Mouse (Mus musculus): ENCODE data around the gene Rab7. TPM values are rescaled to one million over a fixed set of nuclear protein-coding genes. Genes with fewer than 3 reads are reported as not detected.
"Not testable (repeated sequence)": the region's sequence is repeated elsewhere in the genome, so short reads cannot be mapped to it uniquely, and the experiment has no call there.

The Rab7 gene
- total and polyA plus RNA-seq, 2 experiments from 2014 or later, result 88.9 to 367 TPM

DNA sequence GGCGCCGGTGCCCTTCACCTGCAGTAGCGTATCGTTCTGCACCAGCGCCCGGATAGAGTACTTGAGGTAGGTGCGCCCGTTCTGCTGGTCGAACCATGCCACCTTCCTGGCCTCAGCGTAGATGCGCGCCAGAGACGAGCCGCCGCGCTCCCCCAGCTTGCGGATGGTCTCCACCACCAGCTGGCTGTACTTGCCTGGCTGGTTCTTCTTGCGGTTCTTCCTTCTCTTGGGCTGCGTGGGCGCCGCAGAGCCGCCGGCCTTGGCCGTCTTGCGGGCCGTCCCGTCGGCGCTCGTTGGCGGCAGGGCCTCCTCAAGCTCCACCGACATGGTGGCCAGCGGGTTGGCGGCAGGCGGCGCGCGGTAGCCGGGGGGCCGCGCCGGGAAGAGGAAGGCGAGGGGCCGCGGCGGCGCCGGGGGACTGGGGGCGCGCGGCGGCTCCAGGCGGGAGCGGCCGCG, 64.0 kb downstream of the Rab7 start:
- no peak for TF ChIP-seq CTCF (IDR thresholded peaks at IDR 0.05; ENCODE audit: low read depth)
- Histone ChIP-seq H3K36me3 (ENCODE audit: insufficient read depth) (peaks cover 7% of the 10 kb centered on the region; the same call in 1 of the 2 replicates), H3K4me1 (ENCODE audit: insufficient read depth) (peaks cover 20% of the 10 kb centered on the region), H3K4me2 (ENCODE audit: low read depth) (peak overlapping the region; percentile 66), H3K4me3 (ENCODE audit: low read depth, low read length) (peak overlapping the region; percentile 98), H3K9ac (peak overlapping the region; percentile 90), H3K27ac (ENCODE audit: low read depth, low read length) (peak overlapping the region; percentile 92), H3K27me3 (ENCODE audit: insufficient read depth, low read length) (no peaks in the 10 kb centered on the region), H3K9me3 (ENCODE audit: low read length) (no peaks in the 10 kb centered on the region)
- ATAC-seq (peak; percentile 37), DNase-seq (peak; percentile 59)
- 2% methylated on average over 42 of the region's 56 CpGs for WGBS

DNA sequence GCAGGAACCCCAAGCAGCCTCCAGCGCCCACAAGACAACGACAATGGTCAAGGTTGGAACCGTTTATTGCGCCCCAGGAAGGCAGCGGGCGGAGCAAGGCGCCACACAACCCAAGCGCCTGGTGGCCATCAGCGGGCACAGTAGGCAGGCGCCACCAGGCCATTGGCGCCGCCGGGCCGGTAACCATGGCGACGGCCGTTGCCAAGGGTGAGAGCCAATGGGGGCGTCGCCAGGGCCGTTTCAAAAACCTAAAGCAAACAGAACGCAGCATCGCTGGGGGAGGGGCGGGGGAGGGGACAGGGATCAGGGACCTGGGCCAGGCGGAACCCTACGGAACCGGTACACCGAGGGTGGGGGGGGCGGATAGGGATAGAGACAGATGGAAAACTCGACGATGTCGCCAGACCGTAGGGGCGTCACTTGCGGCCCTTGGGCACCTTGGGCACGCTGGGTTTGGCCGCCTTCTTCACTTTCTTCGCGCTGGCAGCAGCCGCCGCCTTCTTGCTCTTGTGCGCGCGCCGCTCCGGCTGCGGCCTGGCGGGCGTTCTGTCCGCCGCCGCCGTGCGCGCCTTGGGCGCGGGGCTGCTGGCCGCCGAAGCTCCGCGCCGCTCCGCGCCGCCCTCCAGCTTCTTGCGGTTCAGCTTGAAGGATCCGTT, 64.6 kb downstream of the Rab7 start:
- Histone ChIP-seq H3K27me3 (ENCODE audit: insufficient read depth, low read length) (no peaks in the 10 kb centered on the region), H3K9me3 (ENCODE audit: low read length) (no peaks in the 10 kb centered on the region), H3K9ac (peak overlapping the region; percentile 90), H3K4me1 (ENCODE audit: insufficient read depth) (peaks cover 20% of the 10 kb centered on the region), H3K27ac (ENCODE audit: low read depth, low read length) (peak overlapping the region; percentile 92), H3K4me3 (ENCODE audit: low read depth, low read length) (peak overlapping the region; percentile 98), H3K36me3 (ENCODE audit: insufficient read depth) (peaks cover 7% of the 10 kb centered on the region; the same call in 1 of the 2 replicates), H3K4me2 (ENCODE audit: low read depth) (peak overlapping the region; percentile 66)
- ATAC-seq (peak; percentile 89), DNase-seq (peak; percentile 94)
- TF ChIP-seq CTCF (IDR thresholded peaks at IDR 0.05; ENCODE audit: low read depth), result peak; percentile 73
- WGBS, result under 1% methylated on average over 66 of the region's 66 CpGs

DNA sequence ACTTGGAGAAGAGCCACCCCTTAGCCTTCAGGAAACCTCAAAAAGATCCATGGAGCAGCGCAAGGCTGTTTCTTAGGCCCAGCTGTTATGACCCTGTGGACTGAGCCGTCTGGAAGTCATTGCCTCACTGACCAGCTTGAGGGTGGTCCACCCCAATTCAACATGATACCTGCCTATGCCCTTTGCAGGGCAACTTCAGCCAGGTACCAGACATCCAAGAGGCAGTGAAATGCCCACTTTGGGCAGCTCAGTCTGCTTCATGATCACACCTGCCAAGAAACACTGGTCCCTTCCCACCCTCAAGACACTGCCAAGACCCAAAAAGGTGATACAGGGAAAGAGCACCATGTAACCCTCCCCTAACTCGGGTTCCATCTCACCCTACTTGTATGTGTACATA, 65.3 kb downstream of the Rab7 start:
- TF ChIP-seq CTCF (IDR thresholded peaks at IDR 0.05; ENCODE audit: low read depth), result no peak
- Histone ChIP-seq H3K36me3 (ENCODE audit: insufficient read depth) (peaks cover 4% of the 10 kb centered on the region; the same call in 1 of the 2 replicates), H3K27me3 (ENCODE audit: insufficient read depth, low read length) (no peaks in the 10 kb centered on the region), H3K4me1 (ENCODE audit: insufficient read depth) (peaks cover 20% of the 10 kb centered on the region), H3K4me2 (ENCODE audit: low read depth) (peak overlapping the region; percentile 66), H3K9ac (peak overlapping the region; percentile 90; the same call in 1 of the 2 replicates), H3K4me3 (ENCODE audit: low read depth, low read length) (peak overlapping the region; percentile 98), H3K27ac (ENCODE audit: low read depth, low read length) (peak overlapping the region; percentile 92), H3K9me3 (ENCODE audit: low read length) (no peaks in the 10 kb centered on the region)
- no peak for DNase-seq
- 69% methylated on average over 3 of the region's 3 CpGs for WGBS
- ATAC-seq, result no peak

DNA sequence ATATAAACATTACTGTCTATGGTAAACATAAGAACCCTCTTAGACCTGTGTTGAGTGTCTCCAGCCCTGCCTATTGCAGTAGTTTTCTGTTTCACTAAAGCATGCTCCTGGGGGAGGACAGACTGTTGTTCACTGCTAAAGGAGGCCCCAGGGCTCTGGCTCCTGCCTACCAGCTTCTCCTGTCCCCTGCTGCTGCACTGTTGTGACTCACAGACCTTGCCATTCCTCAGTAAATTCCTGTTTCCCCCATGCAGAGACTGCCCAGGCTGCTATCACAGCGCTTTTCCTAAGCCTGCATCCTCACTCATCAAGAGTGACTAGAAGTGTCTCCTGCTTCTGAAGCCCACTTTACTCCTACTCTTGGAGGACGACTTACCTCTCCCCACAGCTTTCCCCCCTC, 75.0 kb downstream of the Rab7 start:
- no peak for TF ChIP-seq CTCF (IDR thresholded peaks at IDR 0.05; ENCODE audit: low read depth)
- no peaks in the 10 kb centered on the region for H3K4me1 ChIP-seq (ENCODE audit: insufficient read depth)

DNA sequence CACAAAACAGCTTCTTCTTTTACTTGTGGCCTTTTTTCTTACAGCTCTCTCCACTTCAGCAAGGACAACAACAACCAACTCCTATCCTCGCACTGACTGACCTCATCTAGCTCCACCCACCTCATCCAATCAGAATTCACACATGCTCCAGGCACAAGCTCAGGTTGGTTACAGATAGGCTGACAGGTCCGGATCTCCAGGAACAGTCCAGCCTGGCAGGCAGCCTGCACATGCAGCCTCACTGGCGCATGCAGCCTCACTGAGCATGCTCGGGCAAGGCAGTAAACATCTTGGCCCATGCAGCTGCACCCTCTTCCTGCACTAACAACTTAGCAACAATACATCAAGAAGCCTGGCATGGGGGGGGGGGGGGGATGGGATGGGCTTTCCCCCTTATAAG, 82.6 kb downstream of the Rab7 start:
- H3K4me1 ChIP-seq (ENCODE audit: insufficient read depth); H3K9ac ChIP-seq; H3K4me2 ChIP-seq (ENCODE audit: low read depth); H3K27ac ChIP-seq (ENCODE audit: low read depth, low read length); H3K4me3 ChIP-seq (ENCODE audit: low read depth, low read length); DNase-seq; H3K36me3 ChIP-seq (ENCODE audit: insufficient read depth); H3K9me3 ChIP-seq (ENCODE audit: low read length); ATAC-seq; H3K27me3 ChIP-seq (ENCODE audit: insufficient read depth, low read length): not testable (repeated sequence)
- 73% methylated on average over 4 of the region's 4 CpGs for WGBS

More for the DNA sequence above, 75.0 kb downstream of the Rab7 start:
- Histone ChIP-seq H3K4me3 (ENCODE audit: low read depth, low read length) (no peak overlapping the region), H3K9me3 (ENCODE audit: low read length) (no peaks in the 10 kb centered on the region), H3K27me3 (ENCODE audit: insufficient read depth, low read length) (no peaks in the 10 kb centered on the region), H3K36me3 (ENCODE audit: insufficient read depth) (no peaks in the 10 kb centered on the region), H3K27ac (ENCODE audit: low read depth, low read length) (no peak overlapping the region), H3K9ac (no peak overlapping the region), H3K4me2 (ENCODE audit: low read depth) (no peak overlapping the region)
- 22% methylated on average over 2 of the region's 2 CpGs for WGBS
- ATAC-seq (no peak), DNase-seq (no peak)

Small RNA genes within 50 kb of the gene (microRNA-seq; reads per million reads assigned to microRNA genes)
- gene Gm47286, result 1.1 to 1.2 reads per million in 2 experiments

Other genes with a start within 250 kb of the Rab7 start
- 14.2 and 24.3 TPM in 2 replicates for gene Rab43, start 233.1 kb downstream of the Rab7 start, total RNA-seq (2014; rRNA removed)
- 7.2 and 9.3 TPM in 2 replicates for gene Rab43, start 233.1 kb downstream of the Rab7 start, polyA plus RNA-seq (2015; fragmentation: Nextera tagmentation; extraction: Ambion mirVana)
- 1.7 and 4.7 TPM in 2 replicates for gene Gm45140, start 209.5 kb downstream of the Rab7 start, total RNA-seq (2014; rRNA removed)
- gene Gm45140, start 209.5 kb downstream of the Rab7 start, polyA plus RNA-seq (2015; fragmentation: Nextera tagmentation; extraction: Ambion mirVana), result 1.0 and 2.0 TPM in 2 replicates
- 30.1 and 31.5 TPM in 2 replicates for gene Isy1, start 206.5 kb downstream of the Rab7 start, total RNA-seq (2014; rRNA removed)
- gene Isy1, start 206.5 kb downstream of the Rab7 start, polyA plus RNA-seq (2015; fragmentation: Nextera tagmentation; extraction: Ambion mirVana), result 28.2 and 28.5 TPM in 2 replicates
- 244 and 321 TPM in 2 replicates for gene Cnbp, start 194.2 kb downstream of the Rab7 start, total RNA-seq (2014; rRNA removed)
- gene Cnbp, start 194.2 kb downstream of the Rab7 start, polyA plus RNA-seq (2015; fragmentation: Nextera tagmentation; extraction: Ambion mirVana), result 684 and 687 TPM in 2 replicates
- gene Copg1, start 157.5 kb downstream of the Rab7 start, total RNA-seq (2014; rRNA removed), result 171 and 186 TPM in 2 replicates
- 163 and 180 TPM in 2 replicates for gene Copg1, start 157.5 kb downstream of the Rab7 start, polyA plus RNA-seq (2015; fragmentation: Nextera tagmentation; extraction: Ambion mirVana)
- 25.7 and 42.5 TPM in 2 replicates for gene Hmces, start 131.3 kb downstream of the Rab7 start, total RNA-seq (2014; rRNA removed)
- gene Hmces, start 131.3 kb downstream of the Rab7 start, polyA plus RNA-seq (2015; fragmentation: Nextera tagmentation; extraction: Ambion mirVana), result 40.4 and 45.2 TPM in 2 replicates
- 16.7 and 26.7 TPM in 2 replicates for gene H1fx, start 63.6 kb downstream of the Rab7 start, total RNA-seq (2014; rRNA removed)
- 66.3 and 68.6 TPM in 2 replicates for gene H1fx, start 63.6 kb downstream of the Rab7 start, polyA plus RNA-seq (2015; fragmentation: Nextera tagmentation; extraction: Ambion mirVana)
- gene Rpn1, start 39.2 kb upstream of the Rab7 start, total RNA-seq (2014; rRNA removed), result 156 and 192 TPM in 2 replicates
- gene Rpn1, start 39.2 kb upstream of the Rab7 start, polyA plus RNA-seq (2015; fragmentation: Nextera tagmentation; extraction: Ambion mirVana), result 242 and 248 TPM in 2 replicates
- 1.2 and 2.3 TPM in 2 replicates for gene Gata2, start 148.6 kb upstream of the Rab7 start, total RNA-seq (2014; rRNA removed)
- gene Gata2, start 148.6 kb upstream of the Rab7 start, polyA plus RNA-seq (2015; fragmentation: Nextera tagmentation; extraction: Ambion mirVana), result 4.6 and 5.6 TPM in 2 replicates
- not detected in 2 replicates for gene Dnajb8, start 177.0 kb upstream of the Rab7 start, total RNA-seq (2014; rRNA removed)
- not detected in 2 replicates for gene Dnajb8, start 177.0 kb upstream of the Rab7 start, polyA plus RNA-seq (2015; fragmentation: Nextera tagmentation; extraction: Ambion mirVana)